Mouse (Mus musculus) heart, adult 2 months (tissue): Measurements from ENCODE around the gene Trappc3. TPM values are rescaled to one million over a fixed set of nuclear protein-coding genes. Genes with fewer than 3 reads are reported as not detected.

Source experiments
- DNase-seq, 2 experiments: peaks; one replicate each; pipeline ENCODE4 v3.0.0; 2021
- H3K27ac ChIP-seq: fragments of 200-600 bp; 2 replicates; pipeline ENCODE4 v1.8.1; 2022
- H3K27me3 ChIP-seq: fragments of 200-500 bp; 2 replicates; pipeline ENCODE4 v1.6.1; 2012; ENCODE audit warnings: mild to moderate bottlenecking, low read length, inconsistent platforms, mixed read lengths; ENCODE audit not compliant: control insufficient read depth, insufficient read depth
- H3K36me3 ChIP-seq: fragments of 200-500 bp; 2 replicates; pipeline ENCODE4 v1.6.1; 2012; ENCODE audit warnings: low read length, inconsistent platforms; ENCODE audit not compliant: control insufficient read depth, insufficient read depth
- H3K4me1 ChIP-seq: fragments of 200-500 bp; 2 replicates; pipeline ENCODE4 v1.6.1; 2011; ENCODE audit warnings: low read length; ENCODE audit not compliant: control insufficient read depth, insufficient read depth
- H3K4me3 ChIP-seq: fragments of 200-600 bp; 2 replicates; pipeline ENCODE4 v1.8.1; 2022
- H3K79me2 ChIP-seq: fragments of 200-500 bp; replicated peaks from 2 replicates; pipeline ENCODE4 v1.6.1; 2012; ENCODE audit warnings: mild to moderate bottlenecking, inconsistent platforms, low read length, moderate library complexity, mixed read lengths; ENCODE audit not compliant: control insufficient read depth, insufficient read depth
- H3K9ac ChIP-seq: fragments of 200-500 bp; 2 replicates; pipeline ENCODE4 v1.6.1; 2012; ENCODE audit warnings: low read depth, mild to moderate bottlenecking, control low read depth, inconsistent platforms, low read length, mixed read lengths
- CTCF ChIP-seq: fragments of 200-600 bp; IDR thresholded peaks from 2 replicates; pipeline ENCODE4 v1.8.1; 2022; ENCODE audit warnings: antibody characterized with exemption, mild to moderate bottlenecking, moderate library complexity
- EP300 ChIP-seq: fragments of 200-500 bp; IDR thresholded peaks from 2 replicates; pipeline ENCODE4 v1.6.1; 2011; ENCODE audit warnings: low read depth, low read length, control low read depth; ENCODE audit not compliant: insufficient read depth
- POLR2A ChIP-seq: fragments of 200-500 bp; IDR thresholded peaks from 2 replicates; pipeline ENCODE4 v1.6.1; 2011; ENCODE audit warnings: mild to moderate bottlenecking, low read depth, low read length, control low read depth; ENCODE audit not compliant: insufficient read depth
- WGBS: fragments of 180-500 bp; shearing (Covaris S2); methylation state at CpG from one replicate; pipeline ENCODE4 v1.1.7; 2018; 5-methylcytosine and 5-hydroxymethylcytosine counted together
- intact Hi-C: fragments of 180-260 bp; cut with DNase I; formaldehyde crosslinking; loops from one replicate; pipeline ENCODE4 v1.15.1; 2025
- polyA plus RNA-seq: library from polyadenylated mRNA; depleted of rRNA; stranded (reverse); fragments of >200 nt; gene quantifications from 2 replicates; pipeline ENCODE4 v1.2.3, GENCODE M21; 2012
- total RNA-seq, 2 experiments: library from RNA; stranded (reverse); gene quantifications; 2 replicates each; pipeline ENCODE4 v1.2.3; 2021

Trappc3 gene
- total and polyA plus RNA-seq, 3 experiments, result 41.0 to 49.5 (median 46.3) TPM

- no peaks in the 10 kb centered on the region for H3K4me1 ChIP-seq
- TF ChIP-seq EP300 (no peak), CTCF (no peak), POLR2A (no peak)
- no peak overlapping the region for H3K4me3 ChIP-seq
- peak overlapping the region; percentile 20; the same call in 1 of the 2 replicates for H3K27ac ChIP-seq
- no peaks in the 10 kb centered on the region for H3K36me3 ChIP-seq
- no peaks in the 10 kb centered on the region for H3K27me3 ChIP-seq
- no peaks in the 10 kb centered on the region; the same call in 1 of the 2 replicates for H3K79me2 ChIP-seq
- 25% methylated on average over 5 of the region's 5 CpGs for WGBS
- DNase-seq, result peak in 1 of 2 experiments; percentile 48
- no peak overlapping the region for H3K9ac ChIP-seq
- intact Hi-C loops, result no loop called here
Observed at GRCm38 (mm10) chr4:126315931-126316330, 53.8 kb downstream of the Trappc3 start.

GRCm38 (mm10) chr4:126316443-126317040 is 54.4 kb downstream of the Trappc3 start:
- Histone ChIP-seq H3K9ac (no peak overlapping the region), H3K27me3 (no peaks in the 10 kb centered on the region), H3K79me2 (no peaks in the 10 kb centered on the region; the same call in 1 of the 2 replicates), H3K4me1 (no peaks in the 10 kb centered on the region), H3K36me3 (no peaks in the 10 kb centered on the region), H3K4me3 (no peak overlapping the region), H3K27ac (peak overlapping the region; percentile 20; the same call in 1 of the 2 replicates)
- TF ChIP-seq CTCF (no peak), EP300 (no peak), POLR2A (no peak)
- intact Hi-C loops, result no loop called here
- DNase-seq, result no peak
- 88% methylated on average over 13 of the region's 13 CpGs for WGBS

- no peak for DNase-seq
- TF ChIP-seq EP300 (no peak), CTCF (no peak), POLR2A (no peak)
- H3K36me3 ChIP-seq, result no peaks in the 10 kb centered on the region
- H3K79me2 ChIP-seq, result no peaks in the 10 kb centered on the region; the same call in 1 of the 2 replicates
- intact Hi-C loops, result loop anchor here (5.0 kb wide), 1 partner anchor 107 kb away; the partner anchor contains the start of gene Ago3
- no peak overlapping the region for H3K4me3 ChIP-seq
- H3K9ac ChIP-seq, result no peak overlapping the region
- no peaks in the 10 kb centered on the region for H3K27me3 ChIP-seq
- WGBS, result 83% methylated on average over 6 of the region's 6 CpGs
- H3K4me1 ChIP-seq, result no peaks in the 10 kb centered on the region
- H3K27ac ChIP-seq, result no peak overlapping the region
Observed at GRCm38 (mm10) chr4:126319806-126320205, 57.7 kb downstream of the Trappc3 start.

- peak within 1 kb of the TSS; percentile 81 for H3K27ac ChIP-seq
- H3K9ac ChIP-seq, result peak within 1 kb of the TSS; percentile 83
- H3K79me2 ChIP-seq, result no peaks in the 10 kb centered on the region; the same call in 1 of the 2 replicates
- H3K36me3 ChIP-seq, result no peaks in the 10 kb centered on the region
- TF ChIP-seq EP300, result peak; percentile 93
- TF ChIP-seq POLR2A, result peak; percentile 71
- TF ChIP-seq CTCF, result peak; percentile 100; the same call in 1 of the 2 replicates
- H3K4me3 ChIP-seq, result peak within 1 kb of the TSS; percentile 91
- no peaks in the 10 kb centered on the region for H3K27me3 ChIP-seq
- DNase-seq, result peak; percentile 96 to 99
- WGBS, result under 1% methylated on average over 80 of the region's 80 CpGs
- intact Hi-C loops, result loop anchor here (5.0 kb wide), 1 partner anchor 106 kb away; the partner anchor contains the start of gene Ago3
- H3K4me1 ChIP-seq, result no peaks in the 10 kb centered on the region
Observed at GRCm38 (mm10) chr4:126321111-126321853, 59.2 kb downstream of the Trappc3 start, which contains the start of gene Adprhl2. Adprhl2 (minus strand) TSS chr4:126321703.

- Histone ChIP-seq H3K4me3 (peak overlapping the region; percentile 91), H3K27ac (peak overlapping the region; percentile 81), H3K79me2 (no peaks in the 10 kb centered on the region; the same call in 1 of the 2 replicates), H3K27me3 (no peaks in the 10 kb centered on the region), H3K36me3 (no peaks in the 10 kb centered on the region), H3K4me1 (no peaks in the 10 kb centered on the region), H3K9ac (0 out of 2 replicates have a peak overlapping the region, but pooled peaks have one; percentile 45)
- WGBS, result 58% methylated on average over 28 of the region's 28 CpGs
- DNase-seq, result no peak
- intact Hi-C loops, result loop anchor here (5.0 kb wide), 1 partner anchor 105 kb away; the partner anchor contains the start of gene Ago3
- TF ChIP-seq CTCF (no peak; the same call in 1 of the 2 replicates), EP300 (no peak), POLR2A (no peak)
Observed at GRCm38 (mm10) chr4:126321854-126322511, 59.9 kb downstream of the Trappc3 start.
